Mouse (Mus musculus) heart, postnatal 0 days (tissue): ENCODE results near the gene Egr2.

ENCODE experiments used
- CTCF ChIP-seq: IDR thresholded peaks from 2 replicates; pipeline ENCODE4 v1.5.1; 2016; ENCODE audit warnings: antibody characterized with exemption, control low read depth, low read depth
- EP300 ChIP-seq: IDR thresholded peaks from 2 replicates; pipeline ENCODE4 v1.6.1; 2016; ENCODE audit warnings: antibody characterized with exemption, low read depth

DNA sequence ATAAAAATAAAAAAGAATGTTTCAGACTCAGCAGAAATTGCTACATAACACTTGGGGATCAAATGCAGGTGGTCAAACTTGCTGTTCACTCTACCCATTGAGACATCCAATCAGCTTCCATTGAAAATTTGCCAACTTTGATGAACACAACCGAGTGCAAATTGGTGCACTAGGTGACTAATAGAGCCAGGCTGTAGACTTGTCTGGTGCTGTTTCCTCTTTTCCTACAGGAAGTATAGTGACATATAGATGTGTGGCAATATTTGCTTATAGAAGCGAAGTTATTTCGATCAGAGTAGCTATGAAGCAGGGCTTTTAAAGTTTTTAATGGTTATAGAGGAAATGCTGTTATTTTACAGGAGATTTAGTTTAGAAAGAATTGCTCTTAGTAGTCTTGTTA is 16.5 kb upstream of the Egr2 start:
- TF ChIP-seq CTCF: no peak
- TF ChIP-seq EP300: no peak
